Mouse (Mus musculus) lung, embryonic 15.5 days (tissue): ENCODE data around the gene Ckm. TPM values are rescaled to one million over a fixed set of nuclear protein-coding genes. Genes with fewer than 3 reads are reported as not detected.
A peak's percentile ranks its signal among the peaks of the same experiment; 100 is the strongest.

ENCODE experiments used
- ATAC-seq: fragments of 200-750 bp; cut with Nextera tagmentation; 2 replicates; pipeline ENCODE4 v1.8.0; 2017; ENCODE audit warnings: moderate number of reproducible peaks, borderline replicate concordance; ENCODE audit not compliant: low FRiP score, low TSS enrichment; ENCODE audit errors: extremely low read depth
- H3K27ac ChIP-seq: fragments of 300-500 bp; sonication (generic); 2 replicates; pipeline ENCODE4 v1.5.1; 2015; ENCODE audit warnings: moderate library complexity, mild to moderate bottlenecking, inconsistent platforms
- H3K27me3 ChIP-seq: fragments of 300-500 bp; sonication (generic); 2 replicates; pipeline ENCODE4 v1.6.1; 2015; ENCODE audit warnings: inconsistent platforms
- H3K36me3 ChIP-seq: fragments of 300-500 bp; sonication (generic); 2 replicates; pipeline ENCODE4 v1.6.1; 2015; ENCODE audit warnings: inconsistent platforms
- H3K4me1 ChIP-seq: fragments of 300-500 bp; sonication (generic); 2 replicates; pipeline ENCODE4 v1.6.1; 2015; ENCODE audit warnings: inconsistent platforms
- H3K4me2 ChIP-seq: fragments of 300-500 bp; sonication (generic); 2 replicates; pipeline ENCODE4 v1.6.1; 2015; ENCODE audit warnings: inconsistent platforms, mild to moderate bottlenecking, moderate library complexity
- H3K4me3 ChIP-seq: fragments of 300-500 bp; sonication (generic); 2 replicates; pipeline ENCODE4 v1.5.1; 2015; ENCODE audit warnings: mild to moderate bottlenecking, inconsistent platforms
- H3K9ac ChIP-seq: fragments of 300-500 bp; sonication (generic); 2 replicates; pipeline ENCODE4 v1.6.1; 2015; ENCODE audit warnings: inconsistent platforms
- H3K9me3 ChIP-seq: fragments of 300-500 bp; sonication (generic); 2 replicates; pipeline ENCODE4 v1.6.1; 2016; ENCODE audit warnings: inconsistent platforms
- WGBS: fragments of 180-500 bp; shearing (Covaris S2); methylation state at CpG from one replicate; pipeline ENCODE4 v1.1.7; 2015; 5-methylcytosine and 5-hydroxymethylcytosine counted together
- polyA plus RNA-seq: library from polyadenylated mRNA; unstranded; fragments of >200 nt; fragmentation: Nextera tagmentation; extraction: Ambion mirVana; gene quantifications from 2 replicates; pipeline ENCODE4 v1.2.1, GENCODE M21; 2015

Gene Ckm
- polyA plus RNA-seq, 1 experiment from 2014 or later, result 53.0 TPM

DNA sequence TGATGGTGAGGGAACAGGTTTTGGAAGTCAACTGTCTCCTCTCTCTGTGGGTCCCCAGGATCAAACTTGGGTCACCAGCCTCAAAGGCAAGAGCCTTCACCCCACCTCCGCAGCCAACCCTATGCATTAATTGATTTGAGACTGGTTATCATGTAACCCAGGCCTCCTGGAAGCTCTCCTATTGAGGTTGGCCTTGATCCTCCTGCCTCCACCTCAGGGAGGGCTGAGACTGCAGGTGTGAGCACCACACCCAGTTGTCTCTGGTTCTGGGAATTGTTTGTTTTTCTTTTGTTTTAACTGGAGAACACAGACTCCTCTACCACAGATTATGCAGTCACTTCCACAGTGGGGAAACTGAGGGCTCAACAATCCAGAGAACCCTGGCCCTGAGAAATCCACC is 55.9 kb downstream of the Ckm start:
- Histone ChIP-seq H3K9me3 (no peaks in the 10 kb centered on the region), H3K4me3 (no peak overlapping the region), H3K9ac (no peak overlapping the region), H3K27ac (no peak overlapping the region), H3K27me3 (peaks cover 6% of the 10 kb centered on the region; the same call in 1 of the 2 replicates), H3K4me2 (no peak overlapping the region), H3K36me3 (no peaks in the 10 kb centered on the region), H3K4me1 (peaks cover 32% of the 10 kb centered on the region)
- no peak for ATAC-seq
- WGBS, result 58% methylated on average over 1 of the region's 1 CpGs

DNA sequence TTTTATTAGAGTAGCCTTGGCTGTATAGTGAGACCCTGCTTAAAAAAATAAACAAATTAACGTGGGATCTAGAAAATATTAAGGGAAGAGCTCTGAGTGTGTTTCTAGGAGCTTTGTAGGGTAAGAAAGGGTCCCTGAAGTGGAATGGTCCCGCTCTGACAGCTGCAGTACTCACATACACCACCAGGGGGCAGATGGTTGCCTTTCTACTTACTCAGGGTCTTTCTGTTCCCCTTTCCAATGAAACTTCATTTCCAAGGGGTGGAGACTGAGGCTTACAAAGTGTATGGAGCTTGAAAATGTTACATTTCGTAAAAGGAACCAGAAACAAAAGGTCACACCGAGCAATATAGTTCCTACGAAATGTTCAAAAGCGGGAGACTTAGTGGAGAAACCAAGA is 56.9 kb downstream of the Ckm start:
- Histone ChIP-seq H3K4me2 (peak overlapping the region; percentile 37; the same call in 1 of the 2 replicates), H3K4me1 (peaks cover 32% of the 10 kb centered on the region), H3K9me3 (no peaks in the 10 kb centered on the region), H3K9ac (no peak overlapping the region), H3K4me3 (peak overlapping the region; percentile 15; the same call in 1 of the 2 replicates), H3K27me3 (peaks cover 10% of the 10 kb centered on the region; the same call in 1 of the 2 replicates), H3K27ac (no peak overlapping the region), H3K36me3 (no peaks in the 10 kb centered on the region)
- ATAC-seq, result no peak
- WGBS, result 11% methylated on average over 6 of the region's 6 CpGs

DNA sequence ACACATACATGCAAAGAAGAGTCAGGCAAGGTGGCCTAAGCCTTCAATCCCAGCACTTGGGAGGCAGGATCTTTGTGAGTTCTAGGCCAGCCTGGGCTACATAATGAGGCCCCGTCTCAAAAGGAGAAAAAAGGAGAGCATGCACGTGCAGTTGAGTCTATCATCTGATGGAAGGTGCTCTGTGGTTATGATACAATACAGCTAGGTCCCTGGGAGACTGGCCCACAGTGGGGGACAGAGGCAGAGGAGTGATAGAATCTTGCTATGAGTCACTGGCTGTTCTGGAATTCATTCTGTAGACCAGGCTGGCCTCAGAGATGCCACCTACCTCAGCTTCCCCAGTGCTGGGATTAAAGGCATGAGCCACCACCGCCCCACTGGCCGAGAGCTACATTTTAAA is 57.9 kb downstream of the Ckm start:
- H3K4me3 ChIP-seq, result no peak overlapping the region
- H3K4me2 ChIP-seq, result no peak overlapping the region
- H3K27ac ChIP-seq, result 0 out of 2 replicates have a peak overlapping the region, but pooled peaks have one; percentile 4
- H3K4me1 ChIP-seq, result peaks cover 26% of the 10 kb centered on the region
- H3K9me3 ChIP-seq, result no peaks in the 10 kb centered on the region
- no peak overlapping the region for H3K9ac ChIP-seq
- peaks cover 10% of the 10 kb centered on the region for H3K27me3 ChIP-seq
- no peak for ATAC-seq
- WGBS, result 72% methylated on average over 4 of the region's 4 CpGs
- H3K36me3 ChIP-seq, result no peaks in the 10 kb centered on the region

DNA sequence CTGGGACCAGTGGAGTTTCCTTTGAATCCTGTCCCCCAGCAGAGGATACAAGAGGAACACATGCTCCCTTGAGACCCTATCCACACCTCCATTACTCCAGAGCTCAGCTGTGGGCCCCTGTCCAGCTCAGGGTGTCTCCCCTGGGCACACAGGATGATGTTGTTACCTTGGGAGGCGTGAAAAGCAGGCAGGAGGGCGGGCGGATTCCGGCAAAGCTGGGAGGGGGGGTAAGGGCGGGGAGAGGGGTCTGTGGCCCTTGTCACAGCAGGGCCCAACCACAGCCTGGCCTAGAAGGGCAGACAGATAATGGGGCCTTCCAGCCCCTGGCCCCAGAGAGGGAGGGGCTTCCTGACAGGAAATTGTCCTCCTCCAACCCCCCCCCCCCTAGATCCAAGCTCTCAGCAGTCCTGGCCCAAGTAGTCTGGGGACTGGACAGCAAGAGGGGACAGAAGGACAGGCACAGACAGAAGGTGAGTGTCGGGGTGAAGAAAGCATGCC is 58.4 kb downstream of the Ckm start, which contains the start of gene Exoc3l2:
Gene Exoc3l2, plus strand, starts transcription at position 448 of the 498 bp plus-strand sequence.
- Histone ChIP-seq H3K4me2 (peak within 1 kb of the TSS; percentile 18; the same call in 1 of the 2 replicates), H3K36me3 (no peaks in the 10 kb centered on the region)

DNA sequence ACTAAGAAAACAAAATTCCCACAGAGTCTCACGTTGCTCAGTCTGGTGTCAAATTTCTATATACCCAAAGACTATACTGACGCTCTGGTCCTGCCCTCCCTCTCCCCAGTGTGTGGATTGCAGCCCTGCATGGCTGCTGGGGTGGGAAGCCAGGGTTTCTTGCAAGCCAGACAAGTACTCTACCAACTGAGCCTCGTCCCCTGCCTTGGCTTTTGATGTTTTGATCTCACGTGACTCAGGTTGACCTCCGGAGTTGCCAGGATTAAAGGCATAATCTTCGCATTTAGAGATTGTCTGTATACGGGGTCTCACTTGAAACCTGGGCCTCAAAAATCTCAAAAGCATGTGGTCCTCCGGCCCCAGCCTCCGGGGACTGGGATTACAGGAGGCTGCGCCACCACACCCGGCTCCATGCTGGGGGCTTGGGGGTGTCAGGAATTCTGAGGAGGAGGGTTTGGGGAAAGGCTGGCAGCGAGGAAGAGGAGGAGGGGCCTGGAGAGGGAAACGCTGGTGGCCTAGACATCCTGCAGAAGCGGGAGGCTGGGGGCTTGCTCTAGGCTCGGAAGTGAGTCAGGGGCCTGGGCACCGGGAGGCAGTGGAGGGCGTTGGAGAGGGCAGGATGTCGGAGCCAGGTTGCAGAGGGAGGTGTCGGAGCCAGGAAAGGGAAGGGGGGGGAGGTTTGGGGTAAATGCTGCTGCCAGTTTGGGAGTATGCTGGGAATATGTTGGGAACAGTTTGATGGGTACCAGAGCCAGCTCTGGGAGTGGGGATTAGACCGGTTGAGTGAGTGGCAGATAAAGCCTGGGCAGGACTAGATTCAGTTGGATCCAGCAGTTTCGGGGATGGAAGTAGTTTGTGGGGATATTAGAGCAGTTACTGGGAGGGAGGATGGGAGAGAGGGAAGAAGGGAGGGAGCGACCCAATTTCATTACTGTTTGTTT is 60.1 kb downstream of the Ckm start:
- 12% methylated on average over 22 of the region's 22 CpGs for WGBS
- Histone ChIP-seq H3K27ac (peak overlapping the region; percentile 2; the same call in 1 of the 2 replicates), H3K4me2 (peak overlapping the region; percentile 40), H3K4me3 (0 out of 2 replicates have a peak overlapping the region, but pooled peaks have one; percentile 1), H3K9me3 (no peaks in the 10 kb centered on the region), H3K4me1 (peaks cover 21% of the 10 kb centered on the region), H3K9ac (peak overlapping the region; percentile 18; the same call in 1 of the 2 replicates), H3K27me3 (peaks cover 26% of the 10 kb centered on the region), H3K36me3 (no peaks in the 10 kb centered on the region)
- ATAC-seq, result no peak

More for the DNA sequence above, 58.4 kb downstream of the Ckm start, which contains the start of gene Exoc3l2:
- no peak for ATAC-seq
- 32% methylated on average over 6 of the region's 6 CpGs for WGBS
- Histone ChIP-seq H3K4me1 (peaks cover 22% of the 10 kb centered on the region), H3K27me3 (peaks cover 10% of the 10 kb centered on the region), H3K27ac (0 out of 2 replicates have a peak within 1 kb of the TSS, but pooled peaks have one; percentile 4), H3K4me3 (peak within 1 kb of the TSS; percentile 5; the same call in 1 of the 2 replicates), H3K9ac (no peak within 1 kb of the TSS; the same call in 1 of the 2 replicates), H3K9me3 (no peaks in the 10 kb centered on the region)

DNA sequence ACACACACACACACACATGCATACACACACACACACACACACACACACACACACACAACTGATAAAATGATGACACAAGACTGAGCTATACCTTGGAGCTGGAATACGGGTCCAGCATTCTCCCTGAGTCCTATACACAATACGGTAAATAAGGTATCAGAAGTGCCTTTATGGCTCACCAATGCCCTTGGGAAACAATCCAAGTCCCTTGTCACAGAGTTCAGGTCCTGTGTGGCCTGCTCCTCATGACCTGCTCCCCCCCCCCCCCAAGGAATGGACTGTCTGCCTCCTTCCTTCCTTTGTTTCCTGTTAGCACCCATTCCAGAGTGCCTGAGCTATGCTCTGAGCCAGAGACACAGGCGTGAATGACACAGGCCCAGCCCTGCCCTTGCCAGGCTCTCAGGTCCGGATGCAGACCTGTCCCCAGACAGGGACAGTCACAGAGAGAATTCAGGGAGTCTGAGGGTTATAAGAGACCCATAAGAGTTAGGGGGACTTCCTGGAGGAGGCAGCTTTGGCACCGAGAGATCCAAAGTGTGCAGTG is 62.1 kb downstream of the Ckm start:
- Histone ChIP-seq H3K4me1 (peaks cover 20% of the 10 kb centered on the region), H3K27ac (peak overlapping the region; percentile 37; the same call in 1 of the 2 replicates), H3K4me3 (no peak overlapping the region), H3K4me2 (no peak overlapping the region), H3K9me3 (no peaks in the 10 kb centered on the region), H3K27me3 (peaks cover 40% of the 10 kb centered on the region), H3K36me3 (no peaks in the 10 kb centered on the region), H3K9ac (no peak overlapping the region)
- ATAC-seq, result 0 out of 2 replicates have a peak, but pooled peaks have one; percentile 34
- 51% methylated on average over 5 of the region's 5 CpGs for WGBS

DNA sequence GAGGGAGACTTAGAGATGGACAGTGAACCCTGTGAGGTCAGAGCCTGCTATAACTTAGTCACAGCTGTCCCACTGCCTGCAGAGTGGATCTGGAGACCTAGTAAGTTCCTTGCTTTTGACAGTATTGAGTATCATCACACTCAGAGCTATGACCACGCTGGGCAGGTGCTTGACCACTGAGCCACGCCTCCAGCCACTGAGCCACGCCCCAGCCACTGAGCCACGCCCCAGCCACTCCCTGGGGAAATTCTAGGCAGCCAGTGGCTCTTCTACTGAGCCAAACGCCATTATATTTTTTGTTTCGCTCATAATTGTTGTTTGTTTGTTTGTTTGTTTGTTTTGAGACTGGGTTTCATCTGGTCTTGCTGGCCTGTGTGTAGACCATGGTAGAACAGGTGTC is 63.1 kb downstream of the Ckm start:
- Histone ChIP-seq H3K27ac (no peak overlapping the region), H3K9me3 (no peaks in the 10 kb centered on the region), H3K4me3 (no peak overlapping the region), H3K4me1 (peaks cover 17% of the 10 kb centered on the region), H3K9ac (no peak overlapping the region), H3K27me3 (peaks cover 49% of the 10 kb centered on the region), H3K36me3 (no peaks in the 10 kb centered on the region), H3K4me2 (no peak overlapping the region)
- 27% methylated on average over 6 of the region's 6 CpGs for WGBS
- ATAC-seq, result no peak

DNA sequence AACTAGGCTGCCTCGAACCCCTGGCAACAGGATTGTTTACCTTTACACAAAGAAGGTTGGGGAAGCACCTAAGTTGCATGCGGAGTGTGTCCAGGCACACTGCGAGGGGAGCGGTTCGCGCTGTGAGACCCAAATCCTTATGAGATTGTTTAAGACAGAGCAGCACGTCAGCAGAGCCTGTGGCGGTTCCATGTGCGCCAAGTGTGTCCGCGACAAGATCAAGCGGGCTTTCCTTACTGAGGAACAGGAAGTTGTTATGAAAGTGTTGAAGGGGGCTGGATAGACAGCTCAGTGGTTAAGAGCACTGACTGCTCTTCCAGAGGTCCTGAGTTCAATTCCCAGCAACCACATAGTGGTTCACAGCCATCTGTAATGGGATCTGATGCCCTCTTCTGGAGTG is 63.7 kb downstream of the Ckm start:
- whole genome bisulfite sequencing, result 54% methylated on average over 12 of the region's 12 CpGs

DNA sequence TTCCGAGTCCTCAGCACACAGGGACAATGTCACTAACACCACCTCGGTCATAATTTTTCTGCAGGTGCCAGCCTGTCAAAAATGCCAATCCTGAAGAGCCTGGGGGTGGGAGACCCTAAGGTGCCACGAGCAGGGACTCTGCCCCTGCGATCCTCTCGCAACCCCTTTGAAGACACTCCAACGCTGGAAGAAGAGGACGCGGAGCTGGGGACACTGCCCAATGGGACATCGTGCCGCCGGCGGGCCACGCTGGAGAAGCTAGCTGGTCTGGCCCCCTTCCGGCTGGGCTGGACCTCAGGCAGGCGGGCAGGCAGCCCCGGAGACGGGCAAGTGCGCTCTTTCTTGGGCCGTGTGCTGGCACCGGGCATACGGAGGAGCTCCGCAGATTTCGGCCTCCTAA is 64.8 kb downstream of the Ckm start:
- H3K4me1 ChIP-seq, result peaks cover 24% of the 10 kb centered on the region
- WGBS, result 25% methylated on average over 23 of the region's 23 CpGs
- H3K36me3 ChIP-seq, result no peaks in the 10 kb centered on the region
- H3K27me3 ChIP-seq, result peaks cover 65% of the 10 kb centered on the region
- H3K4me3 ChIP-seq, result no peak overlapping the region
- no peaks in the 10 kb centered on the region for H3K9me3 ChIP-seq
- no peak overlapping the region for H3K27ac ChIP-seq
- H3K9ac ChIP-seq, result no peak overlapping the region
- ATAC-seq, result no peak
- H3K4me2 ChIP-seq, result peak overlapping the region; percentile 8; the same call in 1 of the 2 replicates

More for the DNA sequence above, 63.7 kb downstream of the Ckm start:
- no peak overlapping the region for H3K9ac ChIP-seq
- H3K4me3 ChIP-seq, result no peak overlapping the region
- no peak overlapping the region for H3K27ac ChIP-seq
- no peaks in the 10 kb centered on the region for H3K36me3 ChIP-seq
- no peak overlapping the region for H3K4me2 ChIP-seq
- H3K9me3 ChIP-seq, result no peaks in the 10 kb centered on the region
- ATAC-seq, result no peak
- peaks cover 17% of the 10 kb centered on the region for H3K4me1 ChIP-seq
- H3K27me3 ChIP-seq, result peaks cover 56% of the 10 kb centered on the region

DNA sequence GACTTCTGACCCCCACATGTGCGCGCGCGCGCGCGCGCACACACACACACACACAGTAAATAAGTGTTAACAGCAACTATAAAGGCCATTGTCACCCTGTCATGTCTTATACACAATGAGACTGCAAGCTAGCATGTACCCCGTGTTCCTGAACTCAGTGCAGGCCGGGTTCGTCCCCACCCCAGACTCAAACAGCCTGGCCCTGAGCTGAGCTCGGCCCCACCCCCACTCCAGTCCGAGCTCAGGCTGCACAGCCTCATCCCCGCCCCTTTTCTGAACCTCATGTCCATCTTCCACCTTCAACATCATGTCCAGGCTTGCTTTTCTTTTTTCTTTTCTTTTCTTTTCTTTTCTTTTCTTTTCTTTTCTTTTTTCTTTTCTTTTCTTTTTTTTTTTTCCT is 65.7 kb downstream of the Ckm start:
- ATAC-seq, result no peak
- peaks cover 66% of the 10 kb centered on the region for H3K27me3 ChIP-seq

DNA sequence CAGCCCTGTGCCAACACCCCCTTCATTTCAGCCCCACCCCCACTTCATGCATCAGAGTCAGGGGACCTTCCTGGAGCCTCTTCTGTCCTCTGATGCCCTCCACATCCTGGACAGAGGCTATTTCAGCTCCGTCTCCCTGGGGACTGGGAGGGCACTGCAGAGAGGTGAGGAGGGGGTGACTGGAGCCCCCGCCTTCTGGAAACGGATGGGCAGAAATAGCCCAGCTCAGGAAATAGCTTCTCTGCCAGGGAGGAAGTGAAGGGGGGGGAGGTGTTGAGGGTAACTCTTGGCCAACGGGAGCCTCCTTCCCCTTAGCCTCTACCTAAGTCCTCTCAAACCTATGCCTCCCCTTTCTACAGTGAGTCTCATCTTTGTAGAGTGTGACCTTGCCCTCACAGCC is 67.8 kb downstream of the Ckm start:
- no peak for ATAC-seq
- Histone ChIP-seq H3K4me3 (no peak overlapping the region), H3K9me3 (no peaks in the 10 kb centered on the region), H3K27ac (0 out of 2 replicates have a peak overlapping the region, but pooled peaks have one; percentile 77), H3K4me1 (peaks cover 13% of the 10 kb centered on the region), H3K4me2 (no peak overlapping the region), H3K36me3 (no peaks in the 10 kb centered on the region), H3K9ac (no peak overlapping the region), H3K27me3 (peaks cover 71% of the 10 kb centered on the region)
- WGBS, result 31% methylated on average over 4 of the region's 4 CpGs

More for the DNA sequence above, 65.7 kb downstream of the Ckm start:
- peaks cover 17% of the 10 kb centered on the region for H3K4me1 ChIP-seq
- H3K4me3 ChIP-seq, result no peak overlapping the region
- no peaks in the 10 kb centered on the region for H3K9me3 ChIP-seq
- H3K36me3 ChIP-seq, result no peaks in the 10 kb centered on the region
- no peak overlapping the region for H3K4me2 ChIP-seq
- WGBS, result 14% methylated on average over 14 of the region's 14 CpGs
- H3K9ac ChIP-seq, result no peak overlapping the region
- H3K27ac ChIP-seq, result no peak overlapping the region
